Mouse (Mus musculus) kidney, embryonic 15.5 days (tissue): ENCODE results near the gene Elmo1. TPM values are rescaled to one million over a fixed set of nuclear protein-coding genes. Genes with fewer than 3 reads are reported as not detected.

ENCODE experiments used
- ATAC-seq: fragments of 200-750 bp; cut with Nextera tagmentation; replicated peaks from 2 replicates; pipeline ENCODE4 v1.8.0; 2017; ENCODE audit warnings: moderate TSS enrichment; ENCODE audit not compliant: low FRiP score
- H3K27ac ChIP-seq: fragments of 300-500 bp; sonication (generic); 2 replicates; pipeline ENCODE4 v1.5.1; 2015; ENCODE audit warnings: mild to moderate bottlenecking, inconsistent platforms
- H3K27me3 ChIP-seq: fragments of 300-500 bp; sonication (generic); 2 replicates; pipeline ENCODE4 v1.6.1; 2015; ENCODE audit warnings: inconsistent platforms
- H3K36me3 ChIP-seq: fragments of 300-500 bp; sonication (generic); 2 replicates; pipeline ENCODE4 v1.6.1; 2015; ENCODE audit warnings: inconsistent platforms
- H3K4me1 ChIP-seq: fragments of 300-500 bp; sonication (generic); 2 replicates; pipeline ENCODE4 v1.6.1; 2015; ENCODE audit warnings: inconsistent platforms
- H3K4me2 ChIP-seq: fragments of 300-500 bp; sonication (generic); 2 replicates; pipeline ENCODE4 v1.6.1; 2015; ENCODE audit warnings: moderate library complexity, mild to moderate bottlenecking, inconsistent platforms
- H3K4me3 ChIP-seq: fragments of 300-500 bp; sonication (generic); replicated peaks from 2 replicates; pipeline ENCODE4 v1.5.1; 2015; ENCODE audit warnings: mild to moderate bottlenecking, inconsistent platforms
- H3K9ac ChIP-seq: fragments of 300-500 bp; sonication (generic); 2 replicates; pipeline ENCODE4 v1.6.1; 2015; ENCODE audit warnings: mild to moderate bottlenecking, inconsistent platforms
- H3K9me3 ChIP-seq: fragments of 300-500 bp; sonication (generic); replicated peaks from 2 replicates; pipeline ENCODE4 v1.6.1; 2016; ENCODE audit warnings: inconsistent platforms
- WGBS: fragments of 180-500 bp; shearing (Covaris S2); methylation state at CpG from one replicate; pipeline ENCODE4 v1.1.7; 2015; ENCODE audit warnings: mixed read lengths; 5-methylcytosine and 5-hydroxymethylcytosine counted together
- polyA plus RNA-seq: library from polyadenylated mRNA; unstranded; fragments of >200 nt; fragmentation: Nextera tagmentation; extraction: Ambion mirVana; gene quantifications from 2 replicates; pipeline ENCODE4 v1.2.1, GENCODE M21; 2015

The Elmo1 gene
- polyA plus RNA-seq, 1 experiment from 2014 or later: 16.1 TPM

DNA sequence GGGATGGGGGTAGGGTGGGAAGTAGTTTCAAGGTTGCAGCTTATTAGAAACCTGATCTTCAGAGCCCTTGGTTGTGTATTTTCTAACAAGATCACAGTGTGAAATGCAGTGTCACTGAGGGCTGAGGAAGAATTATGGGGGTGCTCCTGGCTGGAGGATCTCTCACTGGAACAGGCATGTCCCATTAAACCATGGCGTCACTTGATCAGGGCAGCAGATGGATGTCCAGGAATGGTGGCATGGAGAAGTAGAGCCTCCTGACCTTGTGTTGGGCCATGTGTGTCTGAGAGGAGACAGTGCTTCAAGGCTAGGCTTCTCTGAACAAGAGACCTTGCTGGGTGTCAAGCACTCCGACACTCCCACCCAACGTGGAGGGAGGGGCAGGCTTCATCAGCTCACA, 431.1 kb downstream of the Elmo1 start:
- H3K9me3 ChIP-seq: no peaks in the 10 kb centered on the region
- no peak overlapping the region for H3K27ac ChIP-seq
- no peaks in the 10 kb centered on the region for H3K36me3 ChIP-seq
- H3K4me3 ChIP-seq: no peak overlapping the region
- no peaks in the 10 kb centered on the region for H3K4me1 ChIP-seq
- no peak overlapping the region for H3K9ac ChIP-seq
- WGBS: 45% methylated on average over 3 of the region's 3 CpGs
- no peak overlapping the region for H3K4me2 ChIP-seq
- ATAC-seq: peak; percentile 91
- no peaks in the 10 kb centered on the region for H3K27me3 ChIP-seq

DNA sequence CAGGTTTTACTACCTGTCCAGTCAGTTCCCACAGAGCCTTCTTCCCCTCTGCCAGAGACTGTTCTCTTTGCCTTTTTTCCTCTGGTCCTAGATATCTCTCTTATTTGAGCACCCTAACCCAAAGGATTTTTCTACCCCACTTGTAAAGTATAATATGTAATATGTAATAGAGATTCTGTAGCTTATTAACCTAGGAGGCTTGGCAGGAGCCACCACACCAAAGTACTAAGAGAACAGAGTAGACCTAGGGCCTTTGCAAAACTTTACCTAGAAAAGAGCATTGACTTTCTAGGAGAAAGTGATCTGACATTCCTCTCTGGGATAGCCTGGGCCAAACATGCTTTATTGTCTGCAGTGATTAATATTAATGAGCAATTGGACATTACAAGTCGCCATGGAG, 433.3 kb downstream of the Elmo1 start:
- H3K4me1 ChIP-seq: no peaks in the 10 kb centered on the region
- no peak overlapping the region for H3K27ac ChIP-seq
- H3K4me3 ChIP-seq: no peak overlapping the region
- no peak for ATAC-seq
- WGBS: 79% methylated on average over 1 of the region's 1 CpGs
- no peak overlapping the region for H3K4me2 ChIP-seq
- H3K27me3 ChIP-seq: no peaks in the 10 kb centered on the region
- no peaks in the 10 kb centered on the region for H3K36me3 ChIP-seq
- no peak overlapping the region for H3K9ac ChIP-seq
- no peaks in the 10 kb centered on the region for H3K9me3 ChIP-seq

DNA sequence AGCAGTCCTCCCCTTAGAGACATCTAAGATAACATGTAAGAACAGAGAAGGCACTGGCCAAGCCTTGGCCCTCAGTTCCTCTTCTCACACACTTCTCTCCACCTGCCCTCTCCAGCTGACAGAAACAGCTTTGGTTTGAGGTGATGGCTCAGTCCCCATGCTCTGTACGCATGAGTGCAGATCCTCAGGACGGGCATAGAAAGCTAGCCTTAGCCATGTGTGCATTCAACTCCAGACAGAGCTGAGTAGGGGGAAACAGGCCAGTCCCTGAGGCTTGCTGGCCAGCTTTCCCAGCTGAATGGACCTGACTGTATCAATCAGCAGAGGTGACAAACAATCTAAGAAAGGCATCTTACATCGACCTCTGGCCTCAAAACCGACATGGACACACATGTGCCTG, 435.4 kb downstream of the Elmo1 start:
- H3K4me3 ChIP-seq: no peak overlapping the region
- H3K4me1 ChIP-seq: no peaks in the 10 kb centered on the region
- no peaks in the 10 kb centered on the region for H3K36me3 ChIP-seq
- WGBS: 77% methylated on average over 4 of the region's 4 CpGs
- H3K27me3 ChIP-seq: no peaks in the 10 kb centered on the region
- no peaks in the 10 kb centered on the region for H3K9me3 ChIP-seq
- H3K9ac ChIP-seq: no peak overlapping the region
- ATAC-seq: no peak
- H3K4me2 ChIP-seq: no peak overlapping the region
- no peak overlapping the region for H3K27ac ChIP-seq

DNA sequence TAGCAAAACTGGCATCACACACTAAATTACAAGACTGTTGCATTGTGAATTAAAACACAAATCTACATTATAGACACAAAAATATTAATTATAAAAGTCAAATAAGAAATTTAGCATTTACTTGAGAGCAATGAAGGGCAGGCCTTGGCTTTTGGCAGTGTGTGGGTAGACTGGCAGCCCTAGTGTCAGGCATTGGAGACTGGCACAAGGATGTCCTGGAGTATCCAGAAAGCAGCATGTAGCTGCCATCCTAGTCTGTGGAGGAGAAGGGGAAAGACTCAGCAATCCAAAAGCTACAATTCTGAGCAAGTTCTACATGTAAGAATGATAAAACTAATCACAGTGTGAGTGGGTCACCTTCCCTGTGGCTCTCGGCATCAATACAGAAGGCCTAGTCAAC, 446.7 kb downstream of the Elmo1 start:
- H3K27ac ChIP-seq: no peak overlapping the region
- H3K4me2 ChIP-seq: no peak overlapping the region
- H3K4me1 ChIP-seq: no peaks in the 10 kb centered on the region
- H3K9me3 ChIP-seq: no peaks in the 10 kb centered on the region
- H3K27me3 ChIP-seq: no peaks in the 10 kb centered on the region
- 93% methylated on average over 1 of the region's 1 CpGs for WGBS
- ATAC-seq: no peak
- H3K4me3 ChIP-seq: no peak overlapping the region
- no peak overlapping the region for H3K9ac ChIP-seq
- no peaks in the 10 kb centered on the region for H3K36me3 ChIP-seq

DNA sequence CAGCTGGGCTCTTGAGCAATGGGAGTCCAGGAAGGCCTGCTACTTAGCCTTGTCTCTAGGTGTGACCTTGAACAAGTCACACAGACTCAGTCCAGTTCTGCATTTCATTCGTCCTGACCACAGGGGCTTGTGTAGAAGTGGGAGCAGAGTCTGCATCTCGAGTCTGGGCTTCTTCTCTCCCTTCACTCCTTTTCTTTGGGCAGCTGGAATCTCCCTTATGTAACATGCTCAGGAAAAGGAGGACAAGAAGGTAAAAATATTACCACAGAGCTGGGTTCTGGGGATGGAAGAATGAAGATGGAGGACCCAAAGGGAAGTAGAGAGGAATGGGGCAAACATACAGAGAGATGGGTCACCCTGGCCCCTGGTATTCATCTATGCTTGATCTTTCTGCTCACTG, 447.1 kb downstream of the Elmo1 start:
- Histone ChIP-seq H3K36me3 (no peaks in the 10 kb centered on the region), H3K27me3 (no peaks in the 10 kb centered on the region), H3K9me3 (no peaks in the 10 kb centered on the region), H3K9ac (no peak overlapping the region), H3K4me1 (no peaks in the 10 kb centered on the region), H3K4me2 (no peak overlapping the region), H3K4me3 (no peak overlapping the region), H3K27ac (no peak overlapping the region)
- 85% methylated on average over 2 of the region's 2 CpGs for WGBS
- ATAC-seq: no peak

DNA sequence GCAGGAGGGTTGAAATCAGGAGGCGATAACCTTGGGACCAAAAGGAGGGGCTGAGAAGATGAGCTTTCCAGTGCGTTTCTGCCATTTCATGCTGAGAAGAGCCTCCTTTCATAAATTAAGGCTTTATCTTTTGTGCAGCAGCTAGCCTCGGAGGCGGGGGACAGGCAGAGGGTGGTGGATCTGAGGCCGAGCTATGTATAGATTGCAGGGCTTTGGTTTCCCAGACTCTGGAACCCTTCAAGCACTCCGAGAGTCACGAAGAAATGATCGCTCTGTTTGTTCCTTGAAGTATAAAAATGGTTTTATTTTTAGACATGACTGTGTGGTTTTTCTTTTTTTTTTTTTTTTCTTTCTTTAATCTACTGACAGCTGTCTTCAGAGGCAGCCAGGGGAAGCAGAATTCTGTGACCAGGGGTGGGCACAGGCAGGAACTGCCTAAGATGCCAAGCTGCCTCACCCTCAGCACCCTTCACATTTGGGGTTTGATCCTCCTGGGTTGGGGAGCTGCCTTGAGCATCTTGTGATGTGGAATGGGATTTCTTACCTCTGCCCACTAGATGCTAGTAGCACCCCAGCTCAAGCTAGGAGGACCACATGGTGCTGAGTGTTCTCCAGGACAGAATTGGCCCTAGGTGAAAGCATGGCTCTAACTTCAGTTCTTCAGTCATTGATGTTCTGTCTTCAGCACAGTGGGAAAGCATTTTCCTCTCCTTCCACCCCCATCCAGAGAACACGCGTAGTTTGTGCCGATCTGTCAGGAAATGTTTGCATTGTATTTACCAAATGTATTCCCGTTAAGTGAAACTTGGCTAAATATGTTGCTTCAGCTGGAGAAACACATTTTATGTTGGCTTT, 448.0 kb downstream of the Elmo1 start:
- no peak overlapping the region for H3K4me3 ChIP-seq
- H3K4me1 ChIP-seq: no peaks in the 10 kb centered on the region
- no peak overlapping the region for H3K9ac ChIP-seq
- no peak overlapping the region for H3K4me2 ChIP-seq
- no peaks in the 10 kb centered on the region for H3K9me3 ChIP-seq
- no peaks in the 10 kb centered on the region for H3K36me3 ChIP-seq
- ATAC-seq: no peak
- WGBS: 73% methylated on average over 12 of the region's 12 CpGs
- no peaks in the 10 kb centered on the region for H3K27me3 ChIP-seq
- no peak overlapping the region for H3K27ac ChIP-seq

DNA sequence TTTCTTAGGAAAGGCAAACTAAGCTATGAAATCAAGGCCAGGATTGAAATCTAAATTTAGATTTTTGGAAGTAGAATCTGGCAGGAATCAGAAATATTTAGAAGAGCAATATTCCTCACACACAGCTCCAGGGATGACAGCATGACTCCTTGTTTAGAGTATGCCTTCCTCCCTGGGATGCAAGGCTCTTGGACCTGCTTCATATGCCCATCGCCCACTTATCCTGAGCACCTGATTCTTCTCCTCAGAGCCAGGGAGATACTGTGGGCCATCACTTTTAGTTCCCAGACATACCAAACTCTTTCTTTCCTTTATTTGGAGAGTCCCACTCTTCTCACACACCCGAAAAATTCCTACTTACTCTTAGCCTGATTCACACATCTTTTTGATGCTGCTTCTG, 449.2 kb downstream of the Elmo1 start:
- WGBS: 90% methylated on average over 2 of the region's 2 CpGs
- no peak for ATAC-seq
- H3K9ac ChIP-seq: no peak overlapping the region
- no peaks in the 10 kb centered on the region for H3K36me3 ChIP-seq
- H3K4me1 ChIP-seq: no peaks in the 10 kb centered on the region
- H3K9me3 ChIP-seq: no peaks in the 10 kb centered on the region
- H3K4me2 ChIP-seq: no peak overlapping the region
- H3K27me3 ChIP-seq: no peaks in the 10 kb centered on the region
- no peak overlapping the region for H3K4me3 ChIP-seq
- H3K27ac ChIP-seq: no peak overlapping the region

DNA sequence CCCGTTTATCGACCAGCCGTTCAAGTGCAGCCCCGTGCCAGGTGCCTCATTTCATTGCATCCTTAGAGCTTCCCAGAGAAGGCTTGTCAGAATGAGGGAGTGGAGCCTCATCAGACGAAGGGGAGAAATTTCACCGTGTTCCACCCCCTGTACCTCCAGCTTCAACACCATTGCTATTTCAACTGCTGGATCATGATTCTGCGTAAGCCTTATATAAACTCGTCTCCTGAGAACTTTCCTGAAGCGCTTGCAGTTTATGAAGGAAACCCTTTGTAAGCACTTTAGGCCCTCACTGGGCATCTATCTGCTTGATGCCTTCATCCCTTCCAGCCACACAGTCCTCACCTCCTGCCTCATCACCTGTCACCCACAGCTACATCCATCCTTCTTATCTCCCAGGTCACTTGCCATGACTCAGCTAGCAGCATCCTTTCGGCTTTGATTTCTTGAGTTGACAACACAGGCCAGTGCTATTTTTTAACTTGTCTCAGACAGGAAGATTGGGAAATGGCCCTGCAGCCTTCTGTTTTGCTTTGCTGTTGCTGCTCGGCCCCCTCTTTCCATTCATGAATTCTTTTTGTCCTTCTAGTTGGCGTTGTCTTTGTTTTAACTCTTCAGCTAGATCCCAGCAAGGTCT, 456.3 kb downstream of the Elmo1 start:
- Histone ChIP-seq H3K4me3 (no peak overlapping the region), H3K27me3 (no peaks in the 10 kb centered on the region), H3K9me3 (no peaks in the 10 kb centered on the region), H3K4me1 (no peaks in the 10 kb centered on the region), H3K4me2 (no peak overlapping the region), H3K27ac (no peak overlapping the region), H3K36me3 (no peaks in the 10 kb centered on the region), H3K9ac (no peak overlapping the region)
- no peak for ATAC-seq
- 83% methylated on average over 12 of the region's 12 CpGs for WGBS

DNA sequence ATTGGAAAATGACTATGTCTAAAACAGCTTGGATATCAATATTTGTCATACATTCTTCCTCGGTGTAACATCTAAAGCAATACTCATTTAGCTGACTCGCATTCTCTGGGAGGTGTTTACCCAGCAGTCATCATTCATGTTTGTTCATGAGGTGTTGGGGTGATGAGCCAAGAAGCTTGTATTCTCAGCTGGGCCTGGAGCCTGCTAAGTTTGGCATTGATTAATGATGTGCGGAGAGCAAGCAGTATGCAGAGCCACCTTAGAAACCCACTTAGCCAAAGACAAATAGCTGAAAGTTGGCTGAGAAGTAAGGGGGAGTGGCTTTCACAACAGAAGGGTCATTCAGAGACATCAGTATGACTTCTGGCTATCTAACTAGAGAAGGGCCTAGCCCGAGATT, 459.6 kb downstream of the Elmo1 start:
- Histone ChIP-seq H3K27ac (no peak overlapping the region), H3K4me2 (no peak overlapping the region), H3K4me3 (no peak overlapping the region), H3K27me3 (no peaks in the 10 kb centered on the region), H3K9me3 (no peaks in the 10 kb centered on the region), H3K36me3 (no peaks in the 10 kb centered on the region), H3K9ac (no peak overlapping the region), H3K4me1 (no peaks in the 10 kb centered on the region)
- ATAC-seq: 0 out of 2 replicates have a peak, but pooled peaks have one; percentile 29
- WGBS: 40% methylated on average over 4 of the region's 4 CpGs

DNA sequence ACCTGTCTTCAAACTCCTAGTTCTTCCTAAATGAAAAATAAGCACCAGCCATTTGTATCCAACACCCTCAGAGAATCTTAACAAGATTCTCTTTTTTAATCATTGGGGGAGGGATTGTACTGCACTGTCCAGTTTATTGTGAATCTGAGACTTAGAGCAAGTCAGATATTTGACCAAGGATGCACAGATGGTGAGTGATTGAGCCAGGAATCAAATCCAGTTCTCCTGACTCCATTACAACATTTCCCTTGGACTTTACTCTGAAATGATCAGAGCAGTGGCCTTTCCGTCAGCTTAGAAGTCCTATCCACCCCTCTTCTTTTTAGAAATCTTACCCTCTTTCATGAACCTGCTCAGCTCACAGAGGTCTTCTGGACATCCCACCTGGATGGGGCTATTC, 461.2 kb downstream of the Elmo1 start:
- Histone ChIP-seq H3K4me2 (no peak overlapping the region), H3K9me3 (no peaks in the 10 kb centered on the region), H3K4me3 (no peak overlapping the region), H3K27ac (no peak overlapping the region), H3K9ac (no peak overlapping the region), H3K4me1 (no peaks in the 10 kb centered on the region), H3K36me3 (no peaks in the 10 kb centered on the region), H3K27me3 (no peaks in the 10 kb centered on the region)
- 93% methylated on average over 1 of the region's 1 CpGs for WGBS
- ATAC-seq: no peak

DNA sequence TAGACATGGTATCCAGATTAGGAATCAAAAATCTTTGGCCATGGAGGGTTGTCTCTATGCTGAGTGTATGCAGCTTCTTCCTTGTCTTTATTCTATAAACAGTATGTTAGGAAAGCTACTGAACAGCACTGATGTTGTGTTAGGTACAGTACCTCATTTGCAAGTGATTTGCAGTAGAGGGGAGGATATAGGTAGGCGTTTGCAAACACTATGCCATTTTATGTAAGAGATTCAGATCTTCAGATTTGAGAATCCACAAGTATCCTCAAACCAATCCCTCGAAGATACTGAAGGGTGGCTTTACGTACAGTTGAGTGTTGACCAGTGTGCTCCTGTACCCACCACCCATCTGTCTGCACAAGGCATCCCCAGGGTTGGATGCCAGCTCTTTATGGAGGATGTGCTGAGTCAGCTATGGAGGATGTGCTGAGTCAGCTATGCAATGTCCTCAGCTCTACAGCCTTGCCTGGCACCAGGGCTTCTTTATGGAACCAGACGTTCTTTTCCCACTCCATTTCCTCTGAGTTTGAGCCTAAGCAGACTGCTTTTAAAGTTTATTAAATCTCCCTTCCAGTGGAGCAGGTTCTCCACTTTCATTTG, 465.6 kb downstream of the Elmo1 start:
- Histone ChIP-seq H3K4me2 (no peak overlapping the region), H3K36me3 (no peaks in the 10 kb centered on the region), H3K9ac (no peak overlapping the region), H3K27me3 (no peaks in the 10 kb centered on the region), H3K4me3 (no peak overlapping the region), H3K9me3 (no peaks in the 10 kb centered on the region), H3K4me1 (no peaks in the 10 kb centered on the region), H3K27ac (no peak overlapping the region)
- WGBS: 88% methylated on average over 4 of the region's 4 CpGs
- no peak for ATAC-seq

DNA sequence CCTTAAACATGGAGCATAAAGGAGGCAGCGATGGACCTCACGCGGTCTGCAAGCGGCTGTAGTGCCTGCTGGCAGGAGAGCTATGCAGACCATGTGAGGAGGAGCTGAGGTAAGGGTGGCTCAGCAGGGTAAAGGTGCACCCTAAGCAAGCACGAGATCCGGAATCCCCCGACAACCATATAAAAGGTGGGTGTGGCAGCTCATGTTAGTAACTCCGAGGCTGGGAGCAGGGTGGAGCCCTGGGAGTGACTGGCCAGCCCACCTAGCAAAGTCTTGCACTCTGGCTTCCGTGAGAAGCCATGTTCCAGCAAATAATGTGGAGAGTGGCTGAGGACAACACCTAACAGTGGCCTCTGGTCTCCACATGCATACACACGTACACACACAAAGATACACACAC, 466.3 kb downstream of the Elmo1 start:
- Histone ChIP-seq H3K4me3 (no peak overlapping the region), H3K4me2 (no peak overlapping the region), H3K9ac (no peak overlapping the region), H3K27ac (no peak overlapping the region), H3K9me3 (no peaks in the 10 kb centered on the region), H3K4me1 (no peaks in the 10 kb centered on the region), H3K27me3 (no peaks in the 10 kb centered on the region), H3K36me3 (no peaks in the 10 kb centered on the region)
- WGBS: 86% methylated on average over 10 of the region's 10 CpGs
- ATAC-seq: no peak
